Mouse (Mus musculus) G1E (cell line): ENCODE measurements at regions not wholly inside any gene's neighbourhood (a gene's known extent, or its start where the extent isn't known, plus 50 kb on each side); places are given as distances from the start of the nearest gene placed in this dataset.

Experiments used
- ATAC-seq: 2 replicates; pipeline ENCODE4 v1.8.0; 2016; ENCODE audit warnings: mild to moderate bottlenecking; ENCODE audit not compliant: insufficient number of reproducible peaks, poor library complexity, low FRiP score, severe bottlenecking; ENCODE audit errors: extremely low read depth
- DNase-seq: peaks from one replicate; pipeline ENCODE4 v3.0.0; 2012; ENCODE audit warnings: low spot score
- H3K27me3 ChIP-seq: 2 replicates; pipeline ENCODE4 v1.6.1; 2012; ENCODE audit warnings: mild to moderate bottlenecking, low read length, inconsistent platforms; ENCODE audit not compliant: insufficient read depth
- H3K36me3 ChIP-seq: replicated peaks from 2 replicates; pipeline ENCODE3; 2012; ENCODE audit warnings: mild to moderate bottlenecking, inconsistent platforms
- H3K4me1 ChIP-seq: 2 replicates; pipeline ENCODE4 v1.6.1; 2012; ENCODE audit warnings: low read depth, low read length, inconsistent platforms, mixed read lengths; ENCODE audit not compliant: insufficient read depth
- H3K4me3 ChIP-seq: 2 replicates; pipeline ENCODE4 v1.5.1; 2012; ENCODE audit warnings: low read depth, mild to moderate bottlenecking, inconsistent platforms, low read length, moderate library complexity, mixed read lengths
- H3K9me3 ChIP-seq: replicated peaks from 2 replicates; pipeline ENCODE4 v1.6.1; 2012; ENCODE audit warnings: inconsistent platforms
- CTCF ChIP-seq: IDR thresholded peaks from 2 replicates; pipeline ENCODE4 v1.5.1; 2012; ENCODE audit warnings: low read depth, low read length, inconsistent platforms, mixed read lengths
- GATA1 ChIP-seq: IDR thresholded peaks from 2 replicates; pipeline ENCODE4 v1.6.1; 2012; ENCODE audit warnings: borderline replicate concordance, low read length, inconsistent platforms, mixed read lengths
- GATA2 ChIP-seq: IDR thresholded peaks from 2 replicates; pipeline ENCODE4 v1.6.1; 2012; ENCODE audit warnings: low read depth, low read length, inconsistent platforms, borderline replicate concordance
- POLR2AphosphoS5 ChIP-seq: IDR thresholded peaks from 2 replicates; pipeline ENCODE4 v1.6.1; 2012; ENCODE audit warnings: low read depth, low read length, inconsistent platforms; ENCODE audit not compliant: insufficient replicate concordance
- TAL1 ChIP-seq: conservative IDR thresholded peaks from 2 replicates; pipeline ENCODE4 v1.6.1; 2012; ENCODE audit warnings: low read depth, low read length, inconsistent platforms, mixed read lengths

GRCm38 (mm10) chr15:34775714-34776113 is 418.0 kb upstream of the 9430069I07Rik start:
- no peaks in the 10 kb centered on the region for H3K36me3 ChIP-seq
- no peak overlapping the region for H3K4me3 ChIP-seq
- DNase-seq (no peak), ATAC-seq (no peak)
- H3K4me1 ChIP-seq = no peaks in the 10 kb centered on the region
- H3K27me3 ChIP-seq = no peaks in the 10 kb centered on the region; the same call in 1 of the 2 replicates
- H3K9me3 ChIP-seq = no peaks in the 10 kb centered on the region
- TF ChIP-seq GATA1 = no peak

DNA sequence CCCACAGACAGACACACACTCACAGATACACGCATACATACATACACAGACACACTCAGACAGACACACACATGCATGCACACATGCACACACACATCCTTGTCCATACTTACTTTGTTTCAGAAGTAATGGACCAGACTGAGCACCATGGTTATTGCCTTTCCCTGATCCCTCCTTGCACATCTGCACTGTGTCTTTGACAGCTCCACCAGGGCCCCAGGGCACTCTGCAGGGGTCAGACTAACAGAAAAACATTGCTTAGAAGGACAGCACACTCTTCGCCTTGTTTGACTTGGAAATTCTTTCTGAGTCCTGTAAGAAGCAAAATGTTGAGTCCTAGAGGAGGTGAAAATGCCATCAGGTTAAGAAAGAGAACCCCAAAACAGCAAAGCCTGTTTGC is 394.1 kb upstream of the 9430069I07Rik start:
- no peak overlapping the region for H3K4me3 ChIP-seq
- no peaks in the 10 kb centered on the region for H3K36me3 ChIP-seq
- H3K9me3 ChIP-seq = no peaks in the 10 kb centered on the region
- H3K4me1 ChIP-seq = no peaks in the 10 kb centered on the region
- TF ChIP-seq POLR2AphosphoS5 (no peak), GATA1 (no peak), TAL1 (no peak), GATA2 (no peak), CTCF (no peak)
- no peak for ATAC-seq
- DNase-seq = no peak
- H3K27me3 ChIP-seq = peaks cover 8% of the 10 kb centered on the region

- H3K4me3 ChIP-seq = no peak overlapping the region
- H3K27me3 ChIP-seq = peaks cover 8% of the 10 kb centered on the region
- no peaks in the 10 kb centered on the region for H3K36me3 ChIP-seq
- no peaks in the 10 kb centered on the region for H3K9me3 ChIP-seq
- TF ChIP-seq TAL1 = no peak
- TF ChIP-seq GATA2 = no peak
- TF ChIP-seq GATA1 = no peak
- no peak for TF ChIP-seq POLR2AphosphoS5
- no peak for TF ChIP-seq CTCF
- no peak for ATAC-seq
- no peak for DNase-seq
- H3K4me1 ChIP-seq = no peaks in the 10 kb centered on the region
These were observed 393.3 kb upstream of the 9430069I07Rik start for GRCm38 (mm10) chr15:34751021-34751420.

DNA sequence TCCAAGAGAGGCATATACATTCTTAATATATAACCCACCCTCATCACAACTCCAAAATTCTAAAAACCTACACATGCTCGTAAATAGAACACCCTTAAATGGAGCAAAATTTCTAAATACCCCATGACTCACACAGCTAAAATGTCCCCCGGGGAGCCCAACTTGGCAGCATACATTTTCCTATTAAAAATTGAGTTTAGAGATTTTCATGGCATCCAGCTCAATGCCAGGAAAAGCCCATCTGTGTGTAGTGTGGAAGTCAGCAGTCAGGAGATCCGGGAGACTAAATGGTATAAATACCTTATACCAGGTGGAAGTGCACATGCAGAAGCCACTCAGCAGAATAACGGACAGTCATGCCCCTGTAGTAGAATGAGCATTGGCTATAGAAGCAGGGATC is 389.4 kb upstream of the 9430069I07Rik start:
- no peak for ATAC-seq
- TF ChIP-seq TAL1 (no peak), POLR2AphosphoS5 (no peak), CTCF (no peak), GATA2 (no peak)
- H3K4me3 ChIP-seq = no peak overlapping the region
- H3K9me3 ChIP-seq = no peaks in the 10 kb centered on the region
- no peaks in the 10 kb centered on the region for H3K36me3 ChIP-seq
- peaks cover 5% of the 10 kb centered on the region for H3K27me3 ChIP-seq
- DNase-seq = no peak
- no peaks in the 10 kb centered on the region for H3K4me1 ChIP-seq

GRCm38 (mm10) chr15:34743130-34743782 is 385.6 kb upstream of the 9430069I07Rik start:
- TF ChIP-seq CTCF (peak; percentile 68), GATA2 (no peak)
- no peaks in the 10 kb centered on the region for H3K9me3 ChIP-seq
- ATAC-seq (no peak), DNase-seq (peak; percentile 26)
- H3K4me1 ChIP-seq = no peaks in the 10 kb centered on the region
- H3K27me3 ChIP-seq = peaks cover 2% of the 10 kb centered on the region; the same call in 1 of the 2 replicates
- H3K36me3 ChIP-seq = no peaks in the 10 kb centered on the region
- H3K4me3 ChIP-seq = no peak overlapping the region

DNA sequence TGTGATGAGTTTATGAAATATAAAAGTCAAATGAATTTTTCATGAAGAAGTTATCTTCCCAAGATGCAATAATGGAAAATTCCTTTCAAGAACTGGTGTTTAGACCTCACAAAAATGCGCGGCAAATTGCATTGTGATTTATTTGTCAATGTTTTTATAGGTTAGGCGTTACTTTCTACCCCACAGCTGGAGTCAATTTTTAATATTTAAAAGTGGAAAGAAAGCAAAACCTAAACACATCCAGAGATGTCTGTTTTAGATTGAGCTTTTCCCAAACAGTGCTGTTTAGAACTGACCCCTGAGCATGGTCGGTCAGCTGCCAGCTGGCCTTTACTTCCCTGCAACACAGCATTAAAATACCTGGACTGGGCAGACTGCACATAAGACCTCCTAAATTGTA is 383.8 kb upstream of the 9430069I07Rik start:
- no peaks in the 10 kb centered on the region for H3K9me3 ChIP-seq
- DNase-seq = no peak
- H3K36me3 ChIP-seq = no peaks in the 10 kb centered on the region
- no peaks in the 10 kb centered on the region for H3K27me3 ChIP-seq
- H3K4me3 ChIP-seq = no peak overlapping the region
- TF ChIP-seq TAL1 (no peak), GATA2 (no peak), GATA1 (no peak), POLR2AphosphoS5 (no peak)
- ATAC-seq = no peak
- H3K4me1 ChIP-seq = no peaks in the 10 kb centered on the region
